Comparison of ENCODE assay signal across 8 mouse cellular contexts in genomic region chr7:97842806-97843570, GRCm38 (mm10). TPM values are rescaled to one million over a fixed set of nuclear protein-coding genes. Genes with fewer than 3 reads are reported as not detected.
DNase-seq lines count a peak whose midpoint lies in the region; ATAC-seq and TF ChIP-seq lines count a peak whose summit lies in the region.

No protein-coding gene starts in this region.

- H3K9ac ChIP-seq in hindbrain, embryonic 11.5 days (ENCODE audit: low read depth, low read length) = peak overlapping the region; percentile 72
- no peak overlapping the region for H3K9ac ChIP-seq in lung, postnatal 0 days (replicated peaks; ENCODE audit: low read depth)

- WGBS in hindbrain, embryonic 11.5 days = 5% methylated on average over 21 of the region's 22 CpGs
- 7% methylated on average over 20 of the region's 22 CpGs for WGBS in lung, postnatal 0 days

- H3K27ac ChIP-seq in hindbrain, embryonic 11.5 days (ENCODE audit: low read depth, low read length) = peak overlapping the region; percentile 81
- 0 out of 2 replicates have a peak overlapping the region, but pooled peaks have one; percentile 10 for H3K27ac ChIP-seq in lung, postnatal 0 days (ENCODE audit: low read length)

- no peak for TF ChIP-seq EP300 in lung, postnatal 0 days (IDR thresholded peaks at IDR 0.05)

- H3K4me3 ChIP-seq in hindbrain, embryonic 11.5 days (ENCODE audit: low read depth, low read length) = peak overlapping the region; percentile 42
- H3K4me3 ChIP-seq in lung, postnatal 0 days (ENCODE audit: low read depth, low read length) = peak overlapping the region; percentile 14

- H3K9me3 ChIP-seq in hindbrain, embryonic 11.5 days (ENCODE audit: control insufficient read depth, low read length) = no peaks in the 10 kb centered on the region
- no peaks in the 10 kb centered on the region for H3K9me3 ChIP-seq in lung, postnatal 0 days (ENCODE audit: low read length)

- peak overlapping the region; percentile 54 for H3K4me2 ChIP-seq in hindbrain, embryonic 11.5 days (replicated peaks; ENCODE audit: low read depth, low read length)
- H3K4me2 ChIP-seq in lung, postnatal 0 days (replicated peaks; ENCODE audit: low read depth, low read length) = peak overlapping the region; percentile 48

- peak; percentile 96 for ATAC-seq in hindbrain, embryonic 11.5 days (ENCODE audit: low FRiP score)
- ATAC-seq in lung, postnatal 0 days = peak; percentile 96

- no peaks in the 10 kb centered on the region for H3K36me3 ChIP-seq in hindbrain, embryonic 11.5 days (ENCODE audit: control insufficient read depth, insufficient read depth, low read length)
- H3K36me3 ChIP-seq in lung, postnatal 0 days (ENCODE audit: insufficient read depth, low read length) = no peaks in the 10 kb centered on the region

- DNase-seq in NIH3T3 (ENCODE audit: low read depth) = peak; percentile 23
- DNase-seq in cerebellum, postnatal 10 days = peak; percentile 79 to 86
- DNase-seq in frontal cortex, postnatal 10 days (ENCODE audit: low spot score in 2 of 2) = peak; percentile 76 to 81
- peak; percentile 85 for DNase-seq in hindbrain, embryonic 11.5 days (ENCODE audit: low spot score)
- DNase-seq in layer of hippocampus, postnatal 10 days (ENCODE audit: low spot score in 2 of 2) = peak; percentile 74 to 82
- DNase-seq in lung, postnatal 0 days (ENCODE audit: low spot score) = peak; percentile 90
- DNase-seq in ovary, postnatal 14 days (ENCODE audit: low spot score) = peak; percentile 33
- peak; percentile 70 to 76 for DNase-seq in thymus, postnatal 10 days (ENCODE audit: low spot score in 2 of 2)

- no peaks in the 10 kb centered on the region for H3K27me3 ChIP-seq in hindbrain, embryonic 11.5 days (ENCODE audit: control insufficient read depth, insufficient read depth, low read length)
- H3K27me3 ChIP-seq in lung, postnatal 0 days (replicated peaks; ENCODE audit: insufficient read depth, low read length) = no peaks in the 10 kb centered on the region

- no peaks in the 10 kb centered on the region for H3K4me1 ChIP-seq in hindbrain, embryonic 11.5 days (replicated peaks; ENCODE audit: control insufficient read depth, insufficient read depth, low read length)
- no peaks in the 10 kb centered on the region for H3K4me1 ChIP-seq in lung, postnatal 0 days (ENCODE audit: insufficient read depth, low read depth, low read length)

- peak; percentile 60 for TF ChIP-seq CTCF in lung, postnatal 0 days (IDR thresholded peaks at IDR 0.05)

RNA-seq across cellular contexts. Expression of gene Pak1, which starts 54.6 kb away (rescaled TPM):
- 88.8 and 104 TPM in 2 replicates for polyA plus RNA-seq in hindbrain, embryonic 11.5 days (2014; fragmentation: Nextera tagmentation; extraction: Ambion mirVana)
- 100 to 1,000 TPM; 153 to 175 TPM for total RNA-seq in layer of hippocampus, postnatal 10 days (2021)
- polyA plus RNA-seq in lung, postnatal 0 days (2015; fragmentation: Nextera tagmentation; extraction: Ambion mirVana) = 6.7 and 6.9 TPM in 2 replicates

Comparison
In these comparisons a context has a peak if more than half of its experiments do, and no peak if none do; other contexts are left out.
1. Peak in every context shown above with its lines: DNase-seq, ATAC-seq, H3K4me3 ChIP-seq and H3K27ac ChIP-seq.
2. DNase-seq: peak in every context shown above with its lines; median percentile 90 in lung, postnatal 0 days; 85 in hindbrain, embryonic 11.5 days; 82 in cerebellum, postnatal 10 days; 78 in frontal cortex, postnatal 10 days; 78 in layer of hippocampus, postnatal 10 days; 73 in thymus, postnatal 10 days; 33 in ovary, postnatal 14 days; 23 in NIH3T3.
3. RNA of gene Pak1, which starts 54.6 kb away (polyA plus RNA-seq): 88.8 to 104 TPM in hindbrain, embryonic 11.5 days; 6.7 to 6.9 TPM in lung, postnatal 0 days; every median in the first group is over 10 times any median in the second.